Mouse (Mus musculus) heart, embryonic 16.5 days (tissue): ENCODE measurements around the gene Bcas1. TPM values are rescaled to one million over a fixed set of nuclear protein-coding genes. Genes with fewer than 3 reads are reported as not detected.

Source experiments
- ATAC-seq: fragments of 200-750 bp; cut with Nextera tagmentation; replicated peaks from 2 replicates; pipeline ENCODE4 v1.8.0; 2017; ENCODE audit warnings: moderate number of reproducible peaks; ENCODE audit not compliant: insufficient read depth, low FRiP score; ENCODE audit errors: extremely low read depth
- H3K27ac ChIP-seq: fragments of 300-500 bp; sonication (generic); 2 replicates; pipeline ENCODE4 v1.5.1; 2014; ENCODE audit warnings: mild to moderate bottlenecking, low read length, control low read depth, moderate library complexity
- H3K27me3 ChIP-seq: fragments of 300-500 bp; sonication (generic); 2 replicates; pipeline ENCODE4 v1.6.1; 2014; ENCODE audit warnings: low read length, mixed read lengths; ENCODE audit not compliant: control insufficient read depth, insufficient read depth
- H3K36me3 ChIP-seq: fragments of 300-500 bp; sonication (generic); 2 replicates; pipeline ENCODE4 v1.6.1; 2014; ENCODE audit not compliant: control insufficient read depth, insufficient read depth
- H3K4me1 ChIP-seq: fragments of 300-500 bp; sonication (generic); 2 replicates; pipeline ENCODE4 v1.6.1; 2014; ENCODE audit warnings: low read length, mixed read lengths; ENCODE audit not compliant: control insufficient read depth, insufficient read depth
- H3K4me2 ChIP-seq: fragments of 300-500 bp; sonication (generic); 2 replicates; pipeline ENCODE4 v1.6.1; 2014; ENCODE audit warnings: low read depth, mild to moderate bottlenecking, control low read depth, low read length
- H3K4me3 ChIP-seq: fragments of 300-500 bp; sonication (generic); 2 replicates; pipeline ENCODE4 v1.5.1; 2014; ENCODE audit warnings: mild to moderate bottlenecking, control low read depth, low read length
- H3K9ac ChIP-seq: fragments of 300-500 bp; sonication (generic); 2 replicates; pipeline ENCODE4 v1.6.1; 2014; ENCODE audit warnings: low read length, control low read depth
- H3K9me3 ChIP-seq: fragments of 300-500 bp; sonication (generic); replicated peaks from 2 replicates; pipeline ENCODE4 v1.6.1; 2016; ENCODE audit warnings: low read length; ENCODE audit not compliant: control insufficient read depth
- WGBS: fragments of 180-500 bp; shearing (Covaris S2); extraction: QIAGEN DNeasy Blood & Tissue Kit; methylation state at CpG from one replicate; pipeline ENCODE4 v1.1.7; 2014; 5-methylcytosine and 5-hydroxymethylcytosine counted together
- polyA plus RNA-seq: library from polyadenylated mRNA; unstranded; fragments of >200 nt; fragmentation: Nextera tagmentation; extraction: Ambion mirVana; gene quantifications from 2 replicates; pipeline ENCODE4 v1.2.1, GENCODE M21; 2015

Bcas1 gene
- polyA plus RNA-seq, 1 experiment from 2014 or later: 0.58 TPM

DNA sequence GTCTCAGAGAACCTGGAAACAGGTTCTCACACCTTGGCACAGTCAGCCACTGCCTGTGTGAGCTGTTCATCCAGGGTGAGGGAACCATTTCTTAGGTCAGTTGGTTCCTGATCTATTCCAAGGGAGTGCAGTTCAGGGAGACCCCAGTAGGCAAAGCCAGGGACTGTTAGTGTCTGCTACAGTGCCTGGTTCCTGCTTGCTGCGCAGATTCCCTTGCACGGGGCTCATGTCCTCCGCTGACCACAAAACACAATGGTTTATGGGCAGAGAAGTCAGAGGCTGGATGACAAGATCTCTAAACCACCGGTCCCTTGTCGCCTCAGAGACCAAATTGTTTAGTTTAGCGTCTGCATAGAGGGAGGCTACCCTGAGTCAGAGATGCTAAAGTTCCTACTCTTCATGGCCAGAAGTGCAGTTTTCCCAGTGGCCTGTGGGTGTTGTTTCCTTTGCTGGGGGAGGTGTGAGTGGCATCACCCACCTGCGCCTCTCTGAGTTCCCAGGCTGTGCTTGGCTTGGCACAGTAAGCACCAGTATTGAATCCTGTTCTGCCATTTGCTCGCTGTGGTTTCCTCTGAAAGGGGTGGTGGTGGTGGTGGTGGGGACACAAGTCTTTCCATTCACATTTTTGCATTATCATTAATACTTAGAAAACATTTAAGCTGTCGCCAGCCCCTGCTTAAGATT lies 120.9 kb downstream of the Bcas1 start:
- 67% methylated on average over 9 of the region's 9 CpGs for WGBS
- Histone ChIP-seq H3K27me3 (no peaks in the 10 kb centered on the region), H3K36me3 (no peaks in the 10 kb centered on the region), H3K9ac (no peak overlapping the region), H3K4me1 (peaks cover 11% of the 10 kb centered on the region), H3K4me3 (no peak overlapping the region), H3K27ac (peak overlapping the region; percentile 48; the same call in 1 of the 2 replicates), H3K9me3 (0 out of 2 replicates have a peak, but pooled peaks cover 3% of the 10 kb centered on the region), H3K4me2 (no peak overlapping the region)
- ATAC-seq: no peak

DNA sequence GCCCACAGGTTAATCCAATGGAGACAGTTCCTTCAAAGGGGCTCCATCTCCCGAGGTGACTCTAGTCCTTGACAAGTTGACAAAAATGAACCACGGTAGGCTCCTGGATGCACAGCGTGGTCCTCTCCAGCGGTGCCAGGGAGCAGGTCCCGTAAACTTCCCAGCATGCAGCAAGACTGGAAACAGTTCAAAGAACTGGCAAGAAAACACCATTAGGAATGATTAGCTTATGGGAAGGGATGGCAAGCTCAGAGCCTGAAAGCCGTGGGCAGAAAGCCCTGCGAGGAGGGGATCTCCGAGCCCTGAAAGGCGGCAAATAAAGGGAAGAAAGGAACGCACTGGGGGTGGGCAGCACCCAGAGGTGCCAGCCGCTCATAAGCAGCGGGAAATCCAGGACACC lies 122.9 kb downstream of the Bcas1 start:
- 0 out of 2 replicates have a peak, but pooled peaks cover 3% of the 10 kb centered on the region for H3K9me3 ChIP-seq
- no peak overlapping the region for H3K9ac ChIP-seq
- ATAC-seq: no peak
- H3K4me3 ChIP-seq: no peak overlapping the region
- WGBS: 70% methylated on average over 12 of the region's 12 CpGs
- H3K27ac ChIP-seq: no peak overlapping the region
- H3K27me3 ChIP-seq: no peaks in the 10 kb centered on the region
- H3K4me2 ChIP-seq: no peak overlapping the region
- peaks cover 11% of the 10 kb centered on the region for H3K4me1 ChIP-seq
- H3K36me3 ChIP-seq: no peaks in the 10 kb centered on the region

DNA sequence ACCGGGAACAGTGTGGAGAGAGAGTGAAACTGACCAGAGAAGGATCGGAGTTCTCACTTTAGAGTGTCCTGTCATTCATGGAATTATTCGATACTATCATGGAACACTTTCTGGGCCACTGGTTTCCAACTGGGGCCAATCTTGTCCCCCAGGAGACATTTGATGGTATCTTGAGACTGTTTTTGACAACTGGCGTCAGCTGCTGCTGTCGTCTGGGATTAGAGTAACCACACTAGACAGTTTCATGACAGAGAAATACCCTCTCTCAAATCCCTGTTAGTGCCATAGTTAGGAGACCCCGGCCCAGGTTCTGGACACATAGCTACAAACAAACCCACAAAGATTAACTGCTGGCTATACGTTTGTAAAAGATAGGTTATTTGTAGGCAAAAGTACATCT lies 124.0 kb downstream of the Bcas1 start:
- Histone ChIP-seq H3K27ac (no peak overlapping the region), H3K36me3 (no peaks in the 10 kb centered on the region), H3K4me2 (no peak overlapping the region), H3K4me3 (no peak overlapping the region), H3K27me3 (no peaks in the 10 kb centered on the region), H3K9ac (no peak overlapping the region), H3K4me1 (peaks cover 10% of the 10 kb centered on the region), H3K9me3 (0 out of 2 replicates have a peak, but pooled peaks cover 3% of the 10 kb centered on the region)
- no peak for ATAC-seq
- WGBS: 84% methylated on average over 7 of the region's 7 CpGs

DNA sequence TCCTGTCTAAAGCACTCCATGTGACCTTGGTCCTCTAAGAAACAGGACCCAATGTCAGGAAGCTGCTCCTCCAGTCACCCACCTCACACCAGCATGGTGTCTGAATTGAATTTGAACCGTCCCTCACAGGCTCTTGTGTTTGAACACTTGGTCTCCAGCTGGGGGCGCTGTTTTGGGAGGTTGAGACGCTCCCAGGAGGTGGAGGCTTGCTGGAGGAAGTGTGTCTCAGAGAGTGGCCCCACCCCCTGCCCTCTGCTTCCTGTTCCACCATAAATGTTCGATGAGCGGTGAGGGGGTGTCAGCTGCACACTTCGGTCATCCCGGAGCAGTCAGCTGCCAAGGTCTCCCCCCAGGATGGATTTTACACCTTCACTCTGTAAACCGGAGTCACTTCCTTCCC lies 124.8 kb downstream of the Bcas1 start:
- Histone ChIP-seq H3K4me3 (no peak overlapping the region), H3K27ac (no peak overlapping the region), H3K36me3 (no peaks in the 10 kb centered on the region), H3K9me3 (0 out of 2 replicates have a peak, but pooled peaks cover 3% of the 10 kb centered on the region), H3K9ac (no peak overlapping the region), H3K4me2 (no peak overlapping the region), H3K4me1 (peaks cover 10% of the 10 kb centered on the region), H3K27me3 (no peaks in the 10 kb centered on the region)
- 77% methylated on average over 8 of the region's 8 CpGs for WGBS
- no peak for ATAC-seq

Other genes with a start within 250 kb of the Bcas1 start
- 31.3 and 43.5 TPM in 2 replicates for gene Pfdn4, start 68.6 kb upstream of the Bcas1 start, polyA plus RNA-seq
- gene Cyp24a1, start 69.3 kb upstream of the Bcas1 start, polyA plus RNA-seq: 0.04 TPM in 1 of 2 replicates, not detected in the other
- gene 4930470P17Rik, start 174.2 kb upstream of the Bcas1 start, polyA plus RNA-seq: not detected in 2 replicates